16 mouse cellular contexts compared by ENCODE assay signal in the genomic region with DNA sequence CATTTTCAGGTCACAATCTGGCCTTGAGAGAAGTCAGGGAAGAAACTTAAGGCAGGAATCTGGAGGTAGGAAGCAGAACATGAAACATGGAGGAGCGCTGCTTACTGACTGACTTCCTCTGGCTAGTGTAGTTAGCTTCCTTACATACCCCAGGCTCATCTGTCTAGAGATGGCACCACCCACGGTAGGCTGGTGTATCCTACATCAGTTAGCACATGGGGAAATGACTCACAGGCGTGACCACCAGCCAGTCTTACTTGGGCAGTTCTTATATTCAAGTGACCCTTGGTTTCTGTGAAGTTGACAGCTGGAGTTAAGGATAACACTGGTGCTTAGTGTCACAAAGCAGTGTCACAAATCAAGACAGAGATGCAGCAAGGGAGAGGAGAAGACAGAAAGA.
"Had no signal": no experiment of that assay in that cellular context is flagged by ENCODE, and none has a peak within 500 bp of the region (broad histone marks: within the 10 kb centered on the region; RNA-seq: fewer than 3 reads in every experiment).

No protein-coding gene starts in this region.

- H3K27me3 ChIP-seq: intestine, embryonic 15.5 days; limb, embryonic 12.5 days; liver, embryonic 13.5 days; lung, embryonic 15.5 days; megakaryocyte, embryonic 14.5 days; midbrain, embryonic 15.5 days; neural tube, embryonic 12.5 days; stomach, embryonic 15.5 days had no signal

- H3K9ac ChIP-seq: intestine, embryonic 15.5 days; limb, embryonic 12.5 days; liver, embryonic 13.5 days; liver, postnatal 0 days; lung, embryonic 15.5 days; midbrain, embryonic 15.5 days; neural tube, embryonic 12.5 days; stomach, embryonic 15.5 days had no signal

- H3K4me2 ChIP-seq: intestine, embryonic 15.5 days; limb, embryonic 12.5 days; liver, embryonic 13.5 days; lung, embryonic 15.5 days; midbrain, embryonic 11.5 days; midbrain, embryonic 15.5 days; neural tube, embryonic 12.5 days; stomach, embryonic 15.5 days had no signal

- DNase-seq: kidney, adult 18-20 months; liver; liver, embryonic 13.5 days; liver, postnatal 0 days; lung, postnatal 14 days; thymus, adult 2 months; thymus, postnatal 25 days had no signal

- H3K9me3 ChIP-seq: intestine, embryonic 15.5 days; limb, embryonic 12.5 days; liver, embryonic 13.5 days; lung, embryonic 15.5 days; midbrain, embryonic 15.5 days; neural tube, embryonic 12.5 days; stomach, embryonic 15.5 days had no signal

- H3K4me1 ChIP-seq: intestine, embryonic 15.5 days; liver, embryonic 13.5 days; lung, embryonic 15.5 days; megakaryocyte, embryonic 14.5 days; neural tube, embryonic 12.5 days; stomach, embryonic 15.5 days had no signal

- H3K36me3 ChIP-seq: intestine, embryonic 15.5 days; limb, embryonic 12.5 days; liver, embryonic 13.5 days; lung, embryonic 15.5 days; midbrain, embryonic 15.5 days; neural tube, embryonic 12.5 days; stomach, embryonic 15.5 days had no signal

- H3K4me3 ChIP-seq: intestine, embryonic 15.5 days; limb, embryonic 12.5 days; liver, embryonic 13.5 days; lung, embryonic 15.5 days; megakaryocyte, embryonic 14.5 days; midbrain, embryonic 15.5 days; neural tube, embryonic 12.5 days; stomach, embryonic 15.5 days had no signal

- H3K27ac ChIP-seq: intestine, embryonic 15.5 days; limb, embryonic 12.5 days; liver, embryonic 13.5 days; lung, embryonic 15.5 days; macrophage; midbrain, embryonic 15.5 days; neural tube, embryonic 12.5 days; stomach, embryonic 15.5 days had no signal

- ATAC-seq: intestine, embryonic 15.5 days; liver, postnatal 0 days; midbrain, embryonic 15.5 days had no signal
